Mouse (Mus musculus) bone marrow, adult 2 months (tissue): ENCODE measurements at regions not wholly inside any gene's neighbourhood (a gene's known extent, or its start where the extent isn't known, plus 50 kb on each side); places are given as distances from the start of the nearest gene placed in this dataset.

Experiments
- CTCF ChIP-seq: fragments of 200-500 bp; IDR thresholded peaks from 2 replicates; pipeline ENCODE4 v1.5.1; 2011; ENCODE audit warnings: low read length, control low read depth; ENCODE audit not compliant: control insufficient read depth, insufficient read depth
- POLR2A ChIP-seq: fragments of 200-500 bp; IDR thresholded peaks from 2 replicates; pipeline ENCODE4 v1.6.1; 2011; ENCODE audit warnings: low read depth, mild to moderate bottlenecking, control low read depth, low read length, borderline replicate concordance; ENCODE audit not compliant: control insufficient read depth

DNA sequence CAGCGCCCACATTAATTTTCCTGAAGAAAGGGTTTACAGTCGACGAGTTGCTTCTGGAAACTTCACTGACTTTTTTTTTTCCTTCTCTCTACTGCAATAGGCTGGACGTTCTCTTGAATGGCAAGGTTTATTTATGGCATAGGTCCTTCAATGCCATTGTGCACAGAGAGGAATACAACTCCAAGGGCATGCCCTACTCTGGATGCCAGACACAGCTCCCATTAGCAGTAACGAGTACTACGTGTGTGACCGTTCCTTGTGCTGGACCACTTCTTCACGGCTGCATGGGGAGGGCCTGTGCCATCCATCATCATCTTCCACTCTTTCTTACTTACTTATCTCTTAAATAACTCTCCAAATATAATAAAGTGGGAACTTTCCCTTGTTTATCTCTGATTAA, 1472.1 kb downstream of the Slc22a22 start:
- TF ChIP-seq POLR2A (no peak), CTCF (no peak)
